Mouse (Mus musculus): ENCODE measurements around the gene Rabif. TPM values are rescaled to one million over a fixed set of nuclear protein-coding genes. Genes with fewer than 3 reads are reported as not detected.
A peak's percentile ranks its signal among the peaks of the same experiment; 100 is the strongest.
"Not testable (repeated sequence)": the region's sequence is repeated elsewhere in the genome, so short reads cannot be mapped to it uniquely, and the experiment has no call there.

Gene Rabif
- polyA plus RNA-seq (2015; fragmentation: Nextera tagmentation; extraction: Ambion mirVana): 70.1 and 76.8 TPM in 2 replicates

DNA sequence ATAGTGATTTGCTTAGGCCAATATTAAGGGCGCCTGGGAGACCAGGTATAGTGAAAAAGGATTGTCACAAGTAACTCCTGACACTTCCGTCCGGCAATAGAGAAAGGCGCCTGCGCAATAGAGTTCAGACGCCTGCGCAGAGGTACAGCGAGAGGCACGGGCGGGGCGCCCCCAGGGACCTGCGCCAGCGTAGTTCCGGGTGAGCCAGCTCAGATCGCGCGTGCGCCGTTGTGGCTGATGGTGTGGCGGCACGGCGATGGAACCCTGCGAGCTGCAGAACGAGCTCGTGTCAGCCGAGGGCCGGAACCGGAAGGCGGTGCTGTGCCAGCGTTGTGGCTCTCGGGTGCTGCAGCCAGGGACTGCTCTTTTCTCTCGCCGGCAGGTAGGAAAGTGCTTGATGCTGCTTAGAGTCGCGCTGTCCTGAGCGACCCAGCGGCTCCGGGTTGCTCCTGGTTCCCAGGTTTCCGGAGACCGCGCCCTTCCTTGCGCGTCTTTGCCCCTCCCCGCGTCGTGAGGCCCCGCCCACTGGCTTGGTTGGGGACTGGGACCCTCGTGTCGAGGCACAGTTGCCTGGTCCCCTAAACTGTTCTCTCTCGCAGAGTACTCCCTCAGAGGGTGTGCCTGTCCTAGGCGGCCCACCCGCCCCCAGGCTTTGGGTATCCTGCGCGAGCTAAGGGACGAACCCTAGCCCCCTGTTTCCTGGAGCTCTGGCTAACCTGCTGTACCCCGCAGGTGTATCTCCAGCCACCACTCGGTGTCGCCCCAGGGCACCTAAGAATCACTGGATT lies at the start of gene Rabif:
Rabif (plus strand) TSS at position 221 of the 788 bp plus-strand sequence.
- Histone ChIP-seq H3K27me3 (replicated peaks) (no peaks in the 10 kb centered on the region), H3K36me3 (peaks cover 10% of the 10 kb centered on the region), H3K27ac (replicated peaks) (peak within 1 kb of the TSS; percentile 90), H3K4me2 (peak within 1 kb of the TSS; percentile 75), H3K9me3 (replicated peaks) (no peaks in the 10 kb centered on the region), H3K4me3 (replicated peaks) (peak within 1 kb of the TSS; percentile 55), H3K4me1 (peaks cover 20% of the 10 kb centered on the region), H3K9ac (replicated peaks) (peak within 1 kb of the TSS; percentile 65)
- WGBS: under 1% methylated on average over 58 of the region's 58 CpGs
- ATAC-seq (ENCODE audit: low FRiP score): peak; percentile 99

DNA sequence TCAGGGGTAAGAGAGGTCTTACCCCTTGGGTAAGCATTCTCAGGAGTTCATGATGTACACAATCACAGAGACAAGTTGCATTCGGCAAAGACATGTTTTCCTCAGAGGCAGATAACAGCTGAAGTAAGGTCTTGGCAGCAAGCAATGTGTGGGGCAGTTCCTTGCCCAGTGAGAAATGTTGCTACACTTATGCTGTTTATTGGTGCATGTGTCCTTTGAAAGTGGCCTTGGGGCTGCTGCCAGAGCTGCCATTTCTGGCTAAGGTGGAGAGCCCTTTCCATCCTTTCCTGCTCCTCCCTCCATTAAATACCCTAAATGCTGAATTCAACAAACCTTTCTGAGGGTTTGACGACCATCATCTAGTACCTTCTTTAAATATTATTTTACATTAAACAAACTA lies 49.0 kb upstream of the Rabif start:
- no peak overlapping the region for H3K27ac ChIP-seq (replicated peaks)
- no peaks in the 10 kb centered on the region for H3K36me3 ChIP-seq
- H3K4me1 ChIP-seq: no peaks in the 10 kb centered on the region
- no peaks in the 10 kb centered on the region for H3K9me3 ChIP-seq (replicated peaks)
- H3K9ac ChIP-seq (replicated peaks): no peak overlapping the region
- H3K4me3 ChIP-seq (replicated peaks): no peak overlapping the region
- H3K27me3 ChIP-seq (replicated peaks): no peaks in the 10 kb centered on the region
- WGBS: 91% methylated on average over 2 of the region's 2 CpGs
- H3K4me2 ChIP-seq: no peak overlapping the region
- no peak for ATAC-seq (ENCODE audit: low FRiP score)

DNA sequence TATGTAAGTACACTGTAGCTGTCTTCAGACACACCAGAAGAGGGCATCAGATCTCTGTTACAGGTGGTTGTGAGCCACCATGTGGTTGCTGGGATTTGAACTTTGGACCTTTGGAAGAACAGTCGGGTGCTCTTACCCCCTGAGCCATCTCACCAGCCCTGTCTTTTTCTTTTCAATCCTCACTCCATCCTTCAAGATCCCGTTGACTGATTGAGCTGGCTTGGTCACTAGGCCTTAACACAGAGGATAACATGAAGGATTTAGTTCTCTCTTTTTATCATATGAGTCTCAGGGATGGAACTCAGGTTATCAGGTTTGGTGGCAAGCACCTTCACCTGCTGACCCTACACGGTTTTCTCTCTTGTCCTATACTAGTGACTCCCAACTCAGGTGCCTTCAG lies 45.9 kb upstream of the Rabif start:
- not testable (repeated sequence) for H3K9ac ChIP-seq (replicated peaks); H3K4me2 ChIP-seq; ATAC-seq (ENCODE audit: low FRiP score); H3K4me3 ChIP-seq (replicated peaks); H3K9me3 ChIP-seq (replicated peaks); H3K27ac ChIP-seq (replicated peaks); H3K36me3 ChIP-seq; H3K4me1 ChIP-seq; H3K27me3 ChIP-seq (replicated peaks)
- 81% methylated on average over 3 of the region's 3 CpGs for WGBS

DNA sequence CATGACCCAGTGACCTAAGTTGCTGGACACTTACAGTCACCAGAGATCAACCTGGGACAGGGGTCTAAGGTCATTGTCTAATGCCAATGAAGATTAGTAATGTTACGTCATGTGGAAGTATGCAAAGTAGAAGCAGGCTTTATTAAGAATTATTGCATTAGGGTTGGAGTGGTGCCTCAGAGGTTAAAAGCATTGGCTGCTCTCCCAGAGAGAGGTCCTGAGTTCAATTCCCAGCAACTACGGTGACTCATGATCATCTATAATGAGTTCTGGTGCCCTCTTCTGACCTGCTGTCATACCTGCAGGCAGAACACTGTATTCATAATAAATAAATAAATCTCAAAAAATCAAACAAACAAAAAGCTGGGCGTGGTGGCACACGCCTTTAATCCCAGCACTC lies 44.2 kb upstream of the Rabif start:
- Histone ChIP-seq H3K27me3 (replicated peaks) (no peaks in the 10 kb centered on the region), H3K4me3 (replicated peaks) (no peak overlapping the region), H3K9ac (replicated peaks) (no peak overlapping the region), H3K4me2 (no peak overlapping the region), H3K4me1 (peaks cover 5% of the 10 kb centered on the region), H3K9me3 (replicated peaks) (no peaks in the 10 kb centered on the region), H3K36me3 (no peaks in the 10 kb centered on the region), H3K27ac (replicated peaks) (no peak overlapping the region)
- WGBS: 96% methylated on average over 4 of the region's 4 CpGs
- no peak for ATAC-seq (ENCODE audit: low FRiP score)

DNA sequence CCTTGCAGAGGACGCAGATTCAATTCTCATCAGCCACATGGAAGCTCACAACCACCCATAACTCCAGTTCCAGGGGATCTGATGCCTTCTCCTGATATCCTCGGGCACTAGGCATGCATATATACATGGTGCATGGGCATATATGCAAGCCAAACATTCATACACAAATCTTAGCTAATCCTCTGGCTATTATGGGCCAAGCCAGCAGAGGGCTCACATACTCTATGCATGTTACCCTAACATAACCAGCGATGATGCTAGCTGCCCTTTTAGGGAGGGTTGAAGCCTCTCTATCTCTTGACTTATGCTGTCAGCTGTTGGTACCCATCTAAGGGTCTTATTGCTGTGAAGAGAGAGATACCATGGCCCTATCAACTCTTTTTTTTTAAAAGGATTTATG lies 43.5 kb upstream of the Rabif start:
- ATAC-seq (ENCODE audit: low FRiP score): no peak
- WGBS: 50% methylated on average over 3 of the region's 3 CpGs
- Histone ChIP-seq H3K9me3 (replicated peaks) (no peaks in the 10 kb centered on the region), H3K4me3 (replicated peaks) (no peak overlapping the region), H3K27ac (replicated peaks) (no peak overlapping the region), H3K9ac (replicated peaks) (no peak overlapping the region), H3K4me1 (peaks cover 7% of the 10 kb centered on the region), H3K36me3 (no peaks in the 10 kb centered on the region), H3K4me2 (no peak overlapping the region), H3K27me3 (replicated peaks) (no peaks in the 10 kb centered on the region)

DNA sequence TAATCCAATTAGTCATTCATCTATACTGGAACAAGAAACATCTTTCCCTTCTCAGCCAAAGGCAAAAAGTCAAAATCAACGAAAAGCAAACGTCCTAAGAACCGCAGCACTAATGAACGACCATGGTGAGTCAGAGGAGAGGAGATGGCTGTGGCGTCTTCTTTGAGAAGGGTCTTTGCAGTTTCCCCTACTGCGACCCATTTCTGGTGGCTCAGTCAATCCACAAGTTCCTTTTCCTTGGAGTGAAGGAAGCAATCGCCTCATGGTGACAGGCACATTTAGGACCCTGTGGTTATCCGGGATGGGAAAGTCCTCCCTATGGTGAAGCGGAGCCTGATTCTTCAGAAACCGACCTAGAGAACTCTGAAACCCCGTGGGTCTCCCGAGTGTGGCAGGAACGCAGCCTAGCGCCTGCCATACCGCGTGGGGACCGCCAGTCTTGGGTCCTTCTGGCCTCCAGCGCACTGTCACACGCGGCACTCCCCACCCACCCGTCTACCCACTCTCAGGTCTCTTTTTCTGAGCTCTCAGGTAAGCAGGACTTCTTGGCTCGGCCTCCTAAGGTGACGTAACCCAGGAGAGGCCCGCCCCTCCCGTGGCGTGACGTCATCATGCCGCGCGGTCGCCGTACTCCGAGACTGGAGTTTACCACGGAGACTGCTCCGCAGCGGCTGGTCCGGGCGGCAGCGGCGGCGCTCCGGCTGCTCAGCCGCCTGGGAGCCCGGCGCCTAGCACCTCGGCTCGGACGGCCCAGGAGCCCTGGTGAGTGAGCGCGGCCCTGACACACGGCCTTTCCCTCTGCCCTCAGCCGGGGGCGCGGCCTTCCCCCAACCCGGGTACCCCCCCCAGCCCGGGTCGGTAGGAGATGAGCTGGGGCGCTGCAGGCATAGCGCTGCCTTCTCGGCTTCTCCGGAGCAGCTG lies 39.3 kb upstream of the Rabif start, which contains the start of gene Klhl12:
Klhl12 (plus strand) TSS at position 628 of the 921 bp plus-strand sequence.
- Histone ChIP-seq H3K9me3 (replicated peaks) (no peaks in the 10 kb centered on the region), H3K4me2 (peak within 1 kb of the TSS; percentile 80), H3K27ac (replicated peaks) (peak within 1 kb of the TSS; percentile 84), H3K4me3 (replicated peaks) (peak within 1 kb of the TSS; percentile 100), H3K9ac (replicated peaks) (peak within 1 kb of the TSS; percentile 89), H3K4me1 (peaks cover 19% of the 10 kb centered on the region), H3K36me3 (peaks cover 17% of the 10 kb centered on the region), H3K27me3 (replicated peaks) (no peaks in the 10 kb centered on the region)
- 1% methylated on average over 61 of the region's 61 CpGs for WGBS
- ATAC-seq (ENCODE audit: low FRiP score): peak; percentile 96

DNA sequence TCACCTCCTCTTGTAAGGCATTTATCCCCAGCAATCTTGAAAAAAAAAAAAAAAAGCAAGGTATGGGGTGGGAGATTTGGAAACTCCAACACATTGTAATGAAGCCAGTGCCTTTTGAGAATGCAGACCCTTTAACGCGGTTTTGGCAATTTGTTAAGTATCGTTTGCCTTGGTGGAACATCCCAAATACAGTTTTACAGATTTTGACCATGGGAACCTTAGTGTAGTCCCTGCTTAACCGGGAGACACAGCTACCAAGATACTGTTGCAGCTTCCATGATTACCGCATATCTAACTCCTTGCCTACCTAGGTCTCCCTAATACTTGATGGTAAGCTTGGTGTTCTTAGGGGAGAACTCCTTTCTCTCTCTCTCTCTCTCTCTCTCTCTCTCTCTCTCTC lies 38.4 kb upstream of the Rabif start:
- Histone ChIP-seq H3K4me3 (replicated peaks) (peak overlapping the region; percentile 100), H3K4me1 (peaks cover 19% of the 10 kb centered on the region), H3K9ac (replicated peaks) (peak overlapping the region; percentile 89), H3K27me3 (replicated peaks) (no peaks in the 10 kb centered on the region), H3K9me3 (replicated peaks) (no peaks in the 10 kb centered on the region), H3K27ac (replicated peaks) (peak overlapping the region; percentile 84; the same call in 1 of the 2 replicates), H3K4me2 (peak overlapping the region; percentile 80), H3K36me3 (peaks cover 26% of the 10 kb centered on the region)
- ATAC-seq (ENCODE audit: low FRiP score): no peak
- 21% methylated on average over 5 of the region's 5 CpGs for WGBS

DNA sequence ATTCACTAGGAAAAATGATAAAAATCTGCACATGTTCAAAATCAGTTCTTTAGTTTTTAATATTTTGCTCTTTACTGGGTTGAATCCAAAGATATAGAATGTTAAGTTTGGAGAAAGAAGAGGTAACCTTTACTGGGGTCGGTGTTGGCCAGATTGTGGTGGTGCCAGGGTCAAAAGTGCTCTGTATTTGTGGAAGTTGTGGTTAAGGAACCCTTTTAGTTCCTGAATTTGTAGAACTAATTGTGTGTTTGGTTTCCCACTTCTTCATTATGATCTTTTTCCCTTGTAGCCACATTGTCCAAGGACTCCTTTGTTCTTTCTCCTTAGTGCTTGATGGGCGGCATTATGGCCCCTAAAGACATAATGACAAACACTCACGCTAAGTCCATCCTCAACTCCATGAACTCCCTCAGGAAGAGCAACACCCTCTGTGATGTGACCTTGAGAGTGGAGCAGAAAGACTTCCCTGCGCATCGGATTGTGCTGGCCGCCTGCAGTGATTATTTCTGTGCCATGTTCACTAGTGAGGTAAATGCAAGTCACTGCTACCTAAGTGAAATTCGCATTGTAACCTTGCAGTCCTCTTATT lies 36.2 kb upstream of the Rabif start:
- Histone ChIP-seq H3K9ac (replicated peaks) (no peak overlapping the region), H3K36me3 (peaks cover 41% of the 10 kb centered on the region), H3K9me3 (replicated peaks) (no peaks in the 10 kb centered on the region), H3K4me2 (no peak overlapping the region), H3K27ac (replicated peaks) (no peak overlapping the region), H3K4me1 (peaks cover 19% of the 10 kb centered on the region), H3K27me3 (replicated peaks) (no peaks in the 10 kb centered on the region), H3K4me3 (replicated peaks) (no peak overlapping the region)
- no peak for ATAC-seq (ENCODE audit: low FRiP score)
- WGBS: 88% methylated on average over 7 of the region's 7 CpGs

DNA sequence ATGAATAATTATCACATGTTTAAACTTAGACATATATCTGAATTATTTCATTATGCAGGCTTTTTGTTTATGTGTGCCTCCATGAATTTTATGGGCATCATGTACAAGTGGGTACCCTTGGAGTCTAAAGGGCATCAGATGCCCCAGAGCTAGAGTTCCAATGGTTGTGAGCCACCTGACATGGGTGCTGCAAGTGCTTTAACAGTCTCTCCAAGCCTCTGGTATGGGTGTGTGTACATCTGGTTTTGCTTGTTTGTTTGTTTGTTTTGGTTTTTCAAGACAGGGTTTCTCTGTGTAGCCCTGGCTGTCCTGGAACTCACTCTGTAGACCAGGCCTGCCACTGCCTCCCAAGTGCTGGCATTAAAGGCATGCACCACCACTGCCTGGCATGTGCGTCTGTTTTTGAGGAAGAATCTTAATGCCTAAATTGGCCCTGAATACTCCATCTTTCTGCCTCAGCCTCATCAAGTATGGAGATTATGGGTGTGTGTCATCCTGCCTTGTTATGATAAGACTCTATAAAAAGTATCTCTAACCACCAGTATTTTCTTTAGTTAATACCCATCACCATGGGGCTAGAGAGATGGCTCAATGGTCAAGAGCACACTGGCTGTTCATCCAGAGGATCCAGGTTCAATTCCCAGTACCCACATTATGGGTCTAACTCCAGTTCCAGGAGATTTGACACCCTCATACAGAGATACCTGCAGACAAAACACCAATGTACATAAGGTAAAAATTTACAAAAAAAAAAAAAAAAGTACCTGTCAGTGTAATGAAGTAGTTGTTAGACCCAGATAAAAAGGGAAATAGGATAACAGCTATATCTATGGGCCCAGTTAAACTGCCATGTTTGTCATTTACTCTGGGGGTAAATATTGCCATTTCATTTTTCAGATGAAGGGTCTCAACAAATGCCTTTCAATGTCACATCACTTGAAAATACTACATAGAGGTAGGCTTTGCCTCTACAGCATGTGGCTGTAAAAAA lies 33.9 kb upstream of the Rabif start:
- peaks cover 14% of the 10 kb centered on the region for H3K4me1 ChIP-seq
- 90% methylated on average over 1 of the region's 1 CpGs for WGBS
- no peaks in the 10 kb centered on the region for H3K27me3 ChIP-seq (replicated peaks)
- H3K4me3 ChIP-seq (replicated peaks): no peak overlapping the region
- peaks cover 56% of the 10 kb centered on the region for H3K36me3 ChIP-seq
- no peak overlapping the region for H3K4me2 ChIP-seq
- no peaks in the 10 kb centered on the region for H3K9me3 ChIP-seq (replicated peaks)
- no peak for ATAC-seq (ENCODE audit: low FRiP score)
- no peak overlapping the region for H3K27ac ChIP-seq (replicated peaks)
- no peak overlapping the region for H3K9ac ChIP-seq (replicated peaks)

DNA sequence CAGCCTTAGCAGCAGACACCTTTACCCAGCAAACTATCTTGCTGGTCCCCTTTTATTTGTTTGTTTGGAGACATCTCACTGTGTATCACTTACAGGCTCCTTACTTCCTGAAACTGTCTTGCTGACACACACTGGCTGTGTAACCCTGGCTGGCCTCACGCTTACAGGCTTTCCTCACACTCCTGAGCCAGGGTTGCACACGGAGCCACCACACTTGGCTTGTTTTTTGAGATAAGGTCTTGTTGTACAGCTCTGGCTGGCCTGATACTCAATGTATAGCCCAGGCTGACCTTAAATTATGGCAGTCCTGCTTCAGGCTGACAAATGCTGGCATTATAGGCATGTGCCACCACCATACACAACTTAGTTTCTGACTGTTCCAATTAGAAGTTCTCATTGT lies 9.8 kb upstream of the Rabif start:
- 88% methylated on average over 2 of the region's 2 CpGs for WGBS
- H3K36me3 ChIP-seq: peaks cover 65% of the 10 kb centered on the region

More for the DNA sequence above, 9.8 kb upstream of the Rabif start:
- Histone ChIP-seq H3K4me1 (no peaks in the 10 kb centered on the region), H3K4me2 (no peak overlapping the region), H3K27me3 (replicated peaks) (no peaks in the 10 kb centered on the region), H3K9ac (replicated peaks) (no peak overlapping the region), H3K4me3 (replicated peaks) (no peak overlapping the region), H3K27ac (replicated peaks) (no peak overlapping the region), H3K9me3 (replicated peaks) (no peaks in the 10 kb centered on the region)
- no peak for ATAC-seq (ENCODE audit: low FRiP score)

Data from neural tube, embryonic 15.5 days (tissue).